Mouse (Mus musculus) CH12.LX (cell line): ENCODE data around the gene Rbbp6. TPM values are rescaled to one million over a fixed set of nuclear protein-coding genes. Genes with fewer than 3 reads are reported as not detected.

Experiments used
- DNase-seq: peaks from one replicate; pipeline ENCODE4 v3.0.0-alpha.2; 2013; ENCODE audit errors: extremely low read depth
- H3K27ac ChIP-seq: 2 replicates; pipeline ENCODE4 v1.5.1; 2012; ENCODE audit warnings: low read depth, mild to moderate bottlenecking, control low read depth, moderate library complexity; ENCODE audit not compliant: insufficient read depth
- H3K27me3 ChIP-seq: replicated peaks from 2 replicates; pipeline ENCODE3; 2012; ENCODE audit warnings: inconsistent platforms
- H3K36me3 ChIP-seq, 2 experiments: replicated peaks in 1 of 2; 2 replicates each; pipeline versions ENCODE3 to v1.6.1; 2012; ENCODE audit warnings: inconsistent platforms in 1 of 2, low read length in 1 of 2, mild to moderate bottlenecking in 1 of 2, mixed read lengths in 1 of 2, moderate library complexity in 1 of 2; ENCODE audit not compliant: control insufficient read depth in 1 of 2, insufficient read depth in 1 of 2
- H3K4me1 ChIP-seq, 2 experiments: 2 replicates each; pipeline ENCODE4 v1.6.1; 2012; ENCODE audit warnings: inconsistent platforms in 1 of 2, moderate library complexity in 1 of 2; ENCODE audit not compliant: insufficient read depth in 2 of 2, control insufficient read depth in 1 of 2
- H3K4me2 ChIP-seq: 2 replicates; pipeline ENCODE4 v1.6.1; 2012; ENCODE audit warnings: low read depth, mild to moderate bottlenecking, control low read depth; ENCODE audit not compliant: poor library complexity, insufficient read depth, severe bottlenecking
- H3K4me3 ChIP-seq, 3 experiments: fragments of 150-350 bp in 1 of 3; sonication (generic) in 1 of 3; replicated peaks in 1 of 3; 2 replicates each; pipeline versions ENCODE3 to v1.5.1; 2011 to 2012; ENCODE audit warnings: low read depth in 2 of 3, low read length in 2 of 3, mild to moderate bottlenecking in 2 of 3, moderate library complexity in 2 of 3, control low read depth in 1 of 3, improper control_type of control experiment in 1 of 3, inconsistent platforms in 1 of 3, mixed read lengths in 1 of 3; ENCODE audit not compliant: poor library complexity in 1 of 3
- H3K79me2 ChIP-seq: replicated peaks from 2 replicates; pipeline ENCODE4 v1.6.1; 2012; ENCODE audit warnings: mild to moderate bottlenecking, moderate library complexity; ENCODE audit not compliant: control insufficient read depth, poor library complexity, insufficient read depth, severe bottlenecking; ENCODE audit errors: extremely low read depth
- H3K9ac ChIP-seq: 2 replicates; pipeline ENCODE4 v1.6.1; 2012; ENCODE audit warnings: low read depth, mild to moderate bottlenecking, control low read depth, moderate library complexity; ENCODE audit not compliant: insufficient read depth
- H3K9me3 ChIP-seq: replicated peaks from 2 replicates; pipeline ENCODE3; 2012; ENCODE audit warnings: low read length, inconsistent platforms, mixed read lengths
- CHD1 ChIP-seq: IDR thresholded peaks from 2 replicates; pipeline ENCODE4 v1.6.1; 2012; ENCODE audit warnings: low read depth, low read length, improper control_type of control experiment, inconsistent platforms
- E2F4 ChIP-seq: IDR thresholded peaks from 2 replicates; pipeline ENCODE4 v1.6.1; 2011; ENCODE audit warnings: low read depth, low read length, improper control_type of control experiment; ENCODE audit not compliant: insufficient replicate concordance
- GABPA ChIP-seq: IDR thresholded peaks from 2 replicates; pipeline ENCODE4 v1.6.1; 2012; ENCODE audit warnings: low read depth, low read length, improper control_type of control experiment, inconsistent platforms; ENCODE audit not compliant: insufficient replicate concordance
- IRF4 ChIP-seq: IDR thresholded peaks from 2 replicates; pipeline ENCODE4 v1.6.1; 2014; ENCODE audit warnings: low read depth, mild to moderate bottlenecking, inconsistent platforms, low read length, improper control_type of control experiment
- JUN ChIP-seq: IDR thresholded peaks from 2 replicates; pipeline ENCODE4 v1.6.1; 2011; ENCODE audit warnings: low read depth, mild to moderate bottlenecking, low read length, improper control_type of control experiment, moderate library complexity; ENCODE audit not compliant: insufficient read depth
- MAFK ChIP-seq: IDR thresholded peaks from 2 replicates; pipeline ENCODE4 v1.6.1; 2011; ENCODE audit warnings: low read length, improper control_type of control experiment; ENCODE audit not compliant: insufficient replicate concordance
- MAZ ChIP-seq: IDR thresholded peaks from 2 replicates; pipeline ENCODE4 v1.6.1; 2012; ENCODE audit warnings: low read depth, mild to moderate bottlenecking, inconsistent platforms, low read length, improper control_type of control experiment, moderate library complexity
- MEF2A ChIP-seq: IDR thresholded peaks from 2 replicates; pipeline ENCODE4 v1.6.1; 2014; ENCODE audit warnings: low read depth, mild to moderate bottlenecking, inconsistent platforms, low read length, improper control_type of control experiment, borderline replicate concordance
- MXI1 ChIP-seq: IDR thresholded peaks from 2 replicates; pipeline ENCODE4 v1.6.1; 2011; ENCODE audit warnings: mild to moderate bottlenecking, low read depth, low read length, improper control_type of control experiment
- MYC ChIP-seq: IDR thresholded peaks from 2 replicates; pipeline ENCODE4 v1.6.1; 2011; ENCODE audit warnings: low read depth, mild to moderate bottlenecking, improper control_type of control experiment, low read length
- NRF1 ChIP-seq: IDR thresholded peaks from 2 replicates; pipeline ENCODE4 v1.6.1; 2014; ENCODE audit warnings: low read depth, mild to moderate bottlenecking, inconsistent platforms, low read length, improper control_type of control experiment, moderate library complexity
- PAX5 ChIP-seq: IDR thresholded peaks from 2 replicates; pipeline ENCODE4 v1.6.1; 2012; ENCODE audit warnings: low read length, inconsistent platforms, mixed read lengths
- POLR2A ChIP-seq: IDR thresholded peaks from 2 replicates; pipeline ENCODE4 v1.6.1; 2011; ENCODE audit warnings: low read depth, mild to moderate bottlenecking, improper control_type of control experiment, low read length
- POLR2AphosphoS2 ChIP-seq: IDR thresholded peaks from 2 replicates; pipeline ENCODE4 v1.6.1; 2011; ENCODE audit warnings: low read depth, low read length, improper control_type of control experiment
- RAD21 ChIP-seq: IDR thresholded peaks from 2 replicates; pipeline ENCODE4 v1.6.1; 2011; ENCODE audit warnings: low read depth, mild to moderate bottlenecking, low read length, improper control_type of control experiment, moderate library complexity
- RCOR1 ChIP-seq: conservative IDR thresholded peaks from 2 replicates; pipeline ENCODE4 v1.6.1; 2012; ENCODE audit warnings: low read depth, mild to moderate bottlenecking, inconsistent platforms, low read length, improper control_type of control experiment
- SIN3A ChIP-seq: IDR thresholded peaks from 2 replicates; pipeline ENCODE4 v1.6.1; 2012; ENCODE audit warnings: low read length, improper control_type of control experiment, inconsistent platforms
- SMC3 ChIP-seq: IDR thresholded peaks from 2 replicates; pipeline ENCODE4 v1.6.1; 2011; ENCODE audit warnings: low read depth, low read length, improper control_type of control experiment
- TBP ChIP-seq: conservative IDR thresholded peaks from 2 replicates; pipeline ENCODE4 v1.6.1; 2011; ENCODE audit warnings: low read depth, low read length, improper control_type of control experiment
- TCF12 ChIP-seq: IDR thresholded peaks from 2 replicates; pipeline ENCODE4 v1.6.1; 2014; ENCODE audit warnings: low read depth, mild to moderate bottlenecking, inconsistent platforms, low read length, improper control_type of control experiment
- UBTF ChIP-seq: IDR thresholded peaks from 2 replicates; pipeline ENCODE4 v1.6.1; 2012; ENCODE audit warnings: low read depth, mild to moderate bottlenecking, inconsistent platforms, low read length, improper control_type of control experiment, moderate library complexity
- USF2 ChIP-seq: conservative IDR thresholded peaks from 2 replicates; pipeline ENCODE4 v1.6.1; 2011; ENCODE audit warnings: low read depth, low read length, improper control_type of control experiment
- ZC3H11A ChIP-seq: IDR thresholded peaks from 2 replicates; pipeline ENCODE4 v1.6.1; 2012; ENCODE audit warnings: low read depth, mild to moderate bottlenecking, inconsistent platforms, low read length, improper control_type of control experiment
- ZKSCAN1 ChIP-seq: IDR thresholded peaks from 2 replicates; pipeline ENCODE4 v1.6.1; 2012; ENCODE audit warnings: low read depth, inconsistent platforms, low read length, improper control_type of control experiment, borderline replicate concordance
- ZNF384 ChIP-seq: IDR thresholded peaks from 2 replicates; pipeline ENCODE4 v1.6.1; 2012; ENCODE audit warnings: low read depth, low read length, improper control_type of control experiment, inconsistent platforms
- dilution Hi-C: fragments of 300-500 bp; cut with MboI; formaldehyde crosslinking; loops from 2 replicates; pipeline ENCODE4 v1.14.3; 2020; ENCODE audit warnings: low sequenced_read_pairs; ENCODE audit not compliant: extremely low pct_unique_long_range_greater_than_20kb, extremely low pct_ligation_motif_present
- in situ Hi-C: fragments of 300-500 bp; cut with MboI; formaldehyde crosslinking; loops from 3 replicates; pipeline ENCODE4 v1.14.3; 2019; ENCODE audit warnings: low sequenced_read_pairs, low pct_ligation_motif_present, low pct_unique_long_range_greater_than_20kb, mixed read lengths
- polyA plus RNA-seq: library from polyadenylated mRNA; unstranded; fragments of >175 nt; gene quantifications from 2 replicates; pipeline ENCODE4 v1.2.1, GENCODE M21; 2012; ENCODE audit warnings: low read depth; ENCODE audit not compliant: insufficient read length
- total RNA-seq, 2 experiments: library from RNA; depleted of rRNA; stranded (reverse); fragments of 300-350 nt in 1 of 2; fragments of >200 nt in 1 of 2; gene quantifications; 2 replicates each; pipeline ENCODE4 v1.2.3; 2012 to 2014

Gene Rbbp6
- total and polyA plus RNA-seq, 3 experiments = 17.8 to 93.0 (median 22.9) TPM

DNA sequence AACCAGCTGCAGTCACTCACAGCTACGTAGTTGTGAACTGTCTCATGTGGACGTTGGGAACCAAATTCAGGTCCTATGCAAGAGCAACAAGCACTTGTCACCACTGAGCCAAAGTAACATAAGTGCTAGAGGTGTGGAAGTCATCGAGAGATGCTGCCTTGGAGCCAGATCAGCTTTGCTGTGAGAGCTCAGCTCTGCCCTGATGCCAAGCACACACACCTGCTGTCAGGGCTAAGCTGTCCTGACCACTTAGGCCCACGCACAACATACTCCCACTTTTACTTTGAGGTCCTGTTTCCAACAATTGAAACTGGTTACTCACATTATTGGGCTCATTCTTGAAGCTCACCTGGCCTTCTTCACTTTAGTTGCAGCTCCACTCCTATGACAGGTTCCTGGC lies 37.7 kb downstream of the Rbbp6 start:
- Histone ChIP-seq H3K4me2 (no peak overlapping the region), H3K27ac (no peak overlapping the region), H3K4me1 (no peaks in the 10 kb centered on the region), H3K9me3 (no peaks in the 10 kb centered on the region), H3K27me3 (no peaks in the 10 kb centered on the region), H3K4me3 (no peak overlapping the region), H3K36me3 (peaks cover 50 to 65% of the 10 kb centered on the region in 2 experiments), H3K79me2 (no peaks in the 10 kb centered on the region), H3K9ac (no peak overlapping the region)
- DNase-seq = no peak
- dilution Hi-C loops (no loop called here), in situ Hi-C loops (loop anchor here (25.0 kb wide), 1 partner anchor 184 kb away; no protein-coding TSS in a partner anchor)
- TF ChIP-seq MXI1 (no peak), GABPA (no peak), RCOR1 (no peak), MAFK (no peak), E2F4 (no peak), MYC (no peak), NRF1 (no peak), SIN3A (no peak), RAD21 (no peak), UBTF (no peak), USF2 (no peak), IRF4 (no peak), TBP (no peak), SMC3 (no peak), CHD1 (no peak), PAX5 (no peak), POLR2A (no peak), POLR2AphosphoS2 (no peak), ZC3H11A (no peak)

GRCm38 (mm10) chr7:123004442-123004841 lies 39.0 kb downstream of the Rbbp6 start:
- H3K79me2 ChIP-seq = no peaks in the 10 kb centered on the region
- dilution Hi-C loops = no loop called here
- H3K27me3 ChIP-seq = no peaks in the 10 kb centered on the region
- no peak overlapping the region for H3K27ac ChIP-seq
- in situ Hi-C loops = loop anchor here (25.0 kb wide), 1 partner anchor 183 kb away; no protein-coding TSS in a partner anchor
- TF ChIP-seq JUN = no peak
- no peak for TF ChIP-seq E2F4
- no peak for TF ChIP-seq NRF1
- no peak for TF ChIP-seq RAD21
- no peak for TF ChIP-seq ZNF384
- TF ChIP-seq USF2 = no peak
- TF ChIP-seq MXI1 = no peak
- no peak for TF ChIP-seq CHD1
- no peak for TF ChIP-seq UBTF
- no peak for TF ChIP-seq MEF2A
- no peak for TF ChIP-seq TCF12
- TF ChIP-seq PAX5 = no peak
- TF ChIP-seq MAZ = no peak
- TF ChIP-seq MAFK = no peak
- TF ChIP-seq RCOR1 = no peak
- no peak for TF ChIP-seq GABPA
- TF ChIP-seq ZKSCAN1 = no peak
- TF ChIP-seq, all 38 proteins: peak for 0
- no peaks in the 10 kb centered on the region for H3K4me1 ChIP-seq
- no peak overlapping the region for H3K9ac ChIP-seq
- no peak overlapping the region for H3K4me2 ChIP-seq
- H3K4me3 ChIP-seq = no peak overlapping the region
- no peak for DNase-seq
- H3K9me3 ChIP-seq = no peaks in the 10 kb centered on the region
- H3K36me3 ChIP-seq = peaks cover 39 to 52% of the 10 kb centered on the region in 2 experiments
